Mouse (Mus musculus) adipocyte (in vitro differentiated cells): ENCODE measurements around the gene Tet2.
A peak's percentile ranks its signal among the peaks of the same experiment; 100 is the strongest.
"Not testable (repeated sequence)": the region's sequence is repeated elsewhere in the genome, so short reads cannot be mapped to it uniquely, and the experiment has no call there.

Source experiments
- DNase-seq: peaks from one replicate; pipeline ENCODE4 v3.0.0-alpha.2; 2016; ENCODE audit warnings: low spot score

Tet2 gene

GRCm38 (mm10) chr3:133548613-133549012 lies 3.7 kb upstream of the Tet2 start:
- DNase-seq = no peak

DNA sequence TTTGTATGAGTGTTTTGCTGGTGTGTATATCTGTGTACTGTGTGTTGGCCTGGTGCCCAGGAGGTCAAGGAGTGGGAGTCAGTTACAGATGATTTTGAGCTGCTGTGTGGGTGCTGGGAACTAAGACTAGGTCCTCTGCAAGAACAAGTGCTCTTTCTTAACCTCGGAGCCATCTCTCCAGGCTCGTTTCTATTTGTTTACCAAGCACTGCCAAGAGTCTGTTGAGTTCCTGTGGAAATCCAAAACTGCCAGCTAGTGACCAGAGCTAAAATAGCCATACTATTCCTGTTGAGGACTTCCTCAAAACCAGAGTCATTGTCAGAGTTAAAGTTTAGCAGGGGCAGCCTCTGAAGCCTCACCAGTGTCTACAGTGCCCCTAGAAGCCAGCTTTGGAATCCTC lies 1.9 kb upstream of the Tet2 start:
- peak; percentile 55 for DNase-seq

- DNase-seq = no peak
Measured at GRCm38 (mm10) chr3:133545304-133545666, 346 bp upstream of the Tet2 start.

- peak; percentile 84 for DNase-seq
Measured at GRCm38 (mm10) chr3:133544131-133544550, 798 bp downstream of the Tet2 start.

- DNase-seq = peak; percentile 70
Measured at GRCm38 (mm10) chr3:133543101-133544020, 1.6 kb downstream of the Tet2 start.

- peak; percentile 64 for DNase-seq
Measured at GRCm38 (mm10) chr3:133542084-133542483, 2.9 kb downstream of the Tet2 start.

- DNase-seq = no peak
Measured at GRCm38 (mm10) chr3:133541000-133541399, 3.9 kb downstream of the Tet2 start.

GRCm38 (mm10) chr3:133539991-133540390 lies 4.9 kb downstream of the Tet2 start:
- DNase-seq = peak; percentile 46

- DNase-seq = not testable (repeated sequence)
Measured at GRCm38 (mm10) chr3:133538499-133538898, 6.4 kb downstream of the Tet2 start.

- DNase-seq = no peak
Measured at GRCm38 (mm10) chr3:133535644-133536043, 9.3 kb downstream of the Tet2 start.

DNA sequence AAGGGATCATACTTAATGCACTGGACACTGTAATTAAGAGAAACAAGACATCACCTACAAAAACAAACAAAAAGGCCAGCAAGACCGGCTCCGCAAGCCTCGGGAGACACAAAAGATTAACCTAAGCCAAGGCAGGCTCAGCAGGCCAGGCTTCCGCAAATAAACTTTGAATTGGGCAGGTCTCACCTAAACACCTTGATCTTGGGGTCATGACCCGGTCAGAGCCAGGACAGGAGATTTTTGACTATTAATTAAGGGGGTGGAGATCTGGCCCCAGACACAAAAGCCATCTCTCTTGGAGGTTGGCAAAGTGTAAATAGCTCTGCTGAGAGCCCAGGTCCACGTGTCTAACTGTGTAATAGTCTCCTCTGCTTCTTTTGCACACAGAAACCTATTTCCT lies 10.9 kb downstream of the Tet2 start:
- DNase-seq = no peak

DNA sequence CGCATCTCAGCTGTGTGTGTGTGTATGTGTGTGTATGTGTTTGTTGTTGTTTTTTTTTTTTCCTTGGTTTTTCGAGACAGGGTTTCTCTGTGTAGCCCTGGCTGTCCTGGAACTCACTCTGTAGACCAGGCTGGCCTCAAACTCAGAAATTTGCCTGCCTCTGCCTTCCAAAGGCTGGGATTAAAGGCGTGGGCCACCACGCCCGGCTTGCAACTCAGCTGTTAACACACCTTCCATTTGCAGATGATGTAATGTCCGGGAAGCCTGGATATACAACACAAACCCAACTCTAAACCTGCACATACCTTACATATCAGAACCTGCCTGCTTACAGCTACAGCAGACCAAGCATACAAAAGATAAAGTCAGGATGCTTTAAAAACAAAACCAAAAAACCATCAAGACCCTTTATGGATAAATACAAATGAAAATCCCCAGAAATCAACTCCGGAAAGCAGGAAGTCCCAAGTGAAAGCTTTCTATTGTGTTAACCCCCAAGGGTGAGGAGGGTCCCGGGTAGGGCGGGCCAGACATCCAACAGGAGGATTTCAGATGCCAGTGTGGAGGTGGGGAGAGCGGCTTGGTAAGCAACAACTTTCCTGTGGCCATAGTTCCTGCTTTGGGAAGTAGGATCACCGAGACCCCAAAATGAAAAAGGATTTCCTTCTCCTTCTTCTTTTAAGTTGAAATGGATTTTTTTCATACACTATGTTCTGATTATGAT lies 11.5 kb downstream of the Tet2 start:
- DNase-seq = no peak

DNA sequence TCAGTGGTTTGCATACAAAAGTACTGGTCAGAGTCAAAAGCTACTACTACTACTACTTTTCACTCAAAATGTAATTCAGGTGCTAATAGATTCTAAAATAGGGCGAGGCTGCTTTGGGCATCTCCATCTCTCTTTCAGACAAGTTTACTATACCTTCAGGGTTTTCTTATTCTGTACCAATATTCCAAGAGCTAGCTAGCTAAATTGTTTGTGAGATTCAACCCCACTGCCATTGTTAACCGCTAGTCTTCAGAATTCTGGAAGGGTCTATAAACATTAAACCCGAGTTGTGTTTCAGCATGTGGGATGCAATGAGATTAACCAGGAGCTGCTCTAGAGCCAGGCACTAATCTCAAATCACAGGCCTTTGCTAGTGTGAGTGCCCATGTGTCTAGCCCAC lies 12.1 kb downstream of the Tet2 start:
- DNase-seq = no peak

GRCm38 (mm10) chr3:133532252-133532651 lies 12.7 kb downstream of the Tet2 start:
- DNase-seq = no peak

DNA sequence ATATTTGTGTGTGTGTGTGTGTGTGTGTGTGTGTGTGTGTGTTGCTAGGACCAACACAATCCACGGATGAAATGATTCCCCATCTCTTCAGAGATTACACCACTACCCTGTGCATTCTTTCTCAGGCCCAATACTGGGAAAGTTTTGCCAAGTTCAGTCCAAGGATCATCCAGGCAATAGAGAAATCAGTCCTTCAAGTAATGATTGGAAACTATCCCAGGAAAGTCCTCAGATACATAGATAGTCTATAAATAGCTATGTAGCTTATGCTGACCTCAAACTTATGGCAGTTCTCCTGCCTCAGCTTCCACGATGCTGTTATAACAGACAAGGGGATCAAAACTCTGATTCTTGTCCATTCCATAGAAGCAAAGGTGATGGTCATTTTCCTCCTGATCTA lies 13.8 kb downstream of the Tet2 start:
- DNase-seq = no peak

DNA sequence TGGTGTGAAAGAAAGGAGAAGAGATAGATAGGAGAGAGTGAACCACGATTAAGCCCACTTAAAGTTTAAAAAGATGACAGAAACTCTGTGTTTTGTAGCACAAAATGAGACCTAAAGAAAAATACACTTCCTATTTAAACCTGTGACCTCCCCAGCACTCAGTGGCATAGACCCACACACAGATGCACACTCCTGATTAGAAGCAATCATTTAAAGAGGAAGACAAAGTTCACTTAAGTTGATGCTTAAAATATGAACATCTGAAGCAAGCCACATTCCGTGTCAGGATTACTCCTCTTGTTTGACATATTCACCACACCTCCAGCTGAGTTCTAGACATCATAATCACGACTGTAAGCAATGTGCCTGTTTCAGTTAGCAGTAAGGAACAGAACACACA lies 14.3 kb downstream of the Tet2 start:
- DNase-seq = no peak

DNA sequence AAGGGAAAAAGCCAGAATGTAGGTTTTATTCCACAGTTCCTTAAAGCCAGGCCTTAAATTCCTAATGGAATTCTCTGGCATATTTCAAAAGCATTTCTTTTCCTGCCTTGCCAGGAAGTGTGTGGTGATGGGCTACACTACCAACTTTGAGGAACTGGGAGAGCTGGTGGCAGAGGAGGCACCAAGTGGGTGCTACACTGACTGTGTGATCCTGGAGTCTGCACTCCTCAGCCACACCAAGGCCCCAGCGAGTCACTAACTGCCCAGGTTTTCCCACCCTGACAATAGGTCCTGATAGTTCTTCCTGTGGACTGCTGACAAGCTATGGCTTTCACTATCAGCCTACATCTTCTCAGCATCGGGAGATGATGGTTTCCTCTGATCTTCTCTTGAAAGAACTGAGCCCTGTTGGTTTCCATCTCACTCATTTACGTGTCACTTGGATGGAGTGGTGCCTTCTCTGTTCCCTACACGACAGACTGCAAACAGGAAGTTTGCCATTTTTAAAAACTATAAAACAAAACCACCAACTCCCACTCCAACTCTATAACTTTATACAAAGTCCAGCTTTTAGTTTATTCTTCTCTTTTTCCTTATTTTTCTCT lies 18.7 kb downstream of the Tet2 start:
- no peak for DNase-seq

DNA sequence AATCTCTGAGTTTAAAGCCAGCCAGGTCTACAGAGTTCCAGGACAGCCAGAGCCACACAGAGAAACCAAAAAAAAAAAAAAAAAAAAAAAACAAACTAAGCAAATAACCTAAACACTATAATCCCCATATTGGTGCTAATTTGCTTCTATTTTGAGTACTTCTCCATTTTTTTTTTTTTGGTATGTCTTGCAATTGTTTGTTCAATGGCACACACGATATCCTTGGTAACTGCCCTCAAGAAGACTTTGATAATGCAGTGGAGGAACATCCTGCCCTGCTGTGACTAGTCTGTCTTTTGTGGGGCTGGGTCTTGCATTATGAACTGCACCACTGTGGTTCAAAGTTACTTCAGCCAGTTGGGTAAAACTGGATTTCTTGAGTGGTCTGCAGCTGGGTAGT lies 19.4 kb downstream of the Tet2 start:
- no peak for DNase-seq

DNA sequence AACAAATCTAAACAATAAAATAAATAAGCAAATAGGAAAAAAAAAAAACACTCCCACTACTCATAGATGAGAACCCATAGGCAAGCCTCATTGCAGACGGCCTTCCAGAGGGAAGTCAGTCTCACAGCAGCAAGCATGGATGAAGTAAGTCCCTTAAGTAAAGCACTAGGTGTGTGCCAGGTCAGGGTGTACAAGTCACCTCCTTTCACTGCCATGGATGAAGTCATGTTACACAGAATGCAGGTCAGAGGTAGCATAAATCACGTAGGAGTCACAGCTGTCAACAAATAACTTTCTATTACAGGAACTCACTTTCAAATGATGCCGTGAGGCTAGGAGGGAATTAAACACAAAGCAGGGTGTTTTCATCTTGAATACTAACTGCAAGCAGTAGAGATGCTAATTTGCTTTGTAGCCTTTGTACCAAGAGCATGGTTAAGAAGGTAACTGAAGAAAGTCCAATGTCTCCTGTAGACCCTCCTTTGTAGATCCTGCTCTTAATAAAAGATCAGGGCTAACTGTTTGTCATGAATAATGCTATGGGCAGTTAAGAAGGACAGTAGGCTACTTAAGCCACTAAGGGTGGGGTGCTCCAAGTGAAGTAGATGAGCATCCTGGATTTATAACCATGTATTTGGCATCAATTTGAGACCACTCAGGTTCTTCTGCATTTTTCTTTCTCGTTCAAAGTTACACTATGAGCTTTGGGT lies 20.4 kb downstream of the Tet2 start:
- no peak for DNase-seq

DNA sequence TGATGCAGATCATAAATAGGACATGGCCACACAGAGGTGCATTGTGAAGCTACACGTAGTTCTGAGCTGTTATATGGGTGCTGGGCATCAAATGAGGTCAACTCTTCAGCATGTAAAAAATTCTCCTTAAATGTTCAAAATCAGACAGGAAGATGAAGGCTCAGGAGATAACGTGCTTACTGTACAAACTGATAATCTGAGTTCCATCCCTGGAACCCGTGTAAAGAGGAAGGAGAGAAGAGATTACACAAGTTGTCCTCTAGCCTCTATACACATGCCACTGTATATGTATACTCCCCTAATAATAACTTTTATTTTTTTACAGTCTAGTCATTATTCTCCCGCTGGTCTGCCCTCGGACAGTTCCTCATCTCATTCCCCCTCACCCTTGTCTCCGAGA lies 21.7 kb downstream of the Tet2 start:
- DNase-seq = no peak

- DNase-seq = no peak
Measured at GRCm38 (mm10) chr3:133522289-133522688, 22.6 kb downstream of the Tet2 start.

DNA sequence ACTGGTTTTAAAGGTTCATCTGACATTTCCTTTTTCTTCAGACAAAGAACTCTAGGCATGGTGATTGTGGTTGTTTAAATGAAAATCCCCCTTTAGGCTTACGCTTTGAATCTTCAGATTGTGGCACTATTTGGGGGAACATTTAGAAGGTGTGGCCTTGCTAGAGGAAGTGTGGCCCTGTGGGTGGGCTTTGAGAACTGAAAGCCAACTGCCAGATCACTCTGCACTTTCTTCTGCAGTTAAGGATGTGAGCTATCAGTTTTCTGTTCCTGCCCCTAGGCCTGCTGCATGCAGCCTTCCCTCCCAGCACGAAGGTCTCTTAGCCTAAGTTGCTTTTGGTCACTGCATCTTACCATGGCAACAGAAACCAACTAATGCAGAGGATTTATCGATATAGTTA lies 26.1 kb downstream of the Tet2 start:
- no peak for DNase-seq
